Mouse (Mus musculus) neural tube, embryonic 11.5 days (tissue): ENCODE measurements around the gene Jph3. TPM values are rescaled to one million over a fixed set of nuclear protein-coding genes. Genes with fewer than 3 reads are reported as not detected.

Experiments
- ATAC-seq: fragments of 200-750 bp; cut with Nextera tagmentation; 2 replicates; pipeline ENCODE4 v1.8.0; 2017; ENCODE audit warnings: moderate number of reproducible peaks, mild to moderate bottlenecking, moderate TSS enrichment, moderate library complexity; ENCODE audit not compliant: insufficient read depth, low FRiP score, low TSS enrichment
- DNase-seq: peaks from one replicate; pipeline ENCODE4 v3.0.0-alpha.2; 2015; ENCODE audit warnings: low spot score
- H3K27ac ChIP-seq: fragments of 300-500 bp; sonication (generic); 2 replicates; pipeline ENCODE4 v1.5.1; 2014; ENCODE audit warnings: low read depth, mild to moderate bottlenecking, low read length
- H3K27me3 ChIP-seq: fragments of 300-500 bp; sonication (generic); 2 replicates; pipeline ENCODE4 v1.6.1; 2014; ENCODE audit warnings: mild to moderate bottlenecking, low read length, mixed read lengths; ENCODE audit not compliant: control insufficient read depth, insufficient read depth
- H3K36me3 ChIP-seq: fragments of 300-500 bp; sonication (generic); 2 replicates; pipeline ENCODE4 v1.6.1; 2014; ENCODE audit warnings: mild to moderate bottlenecking, low read length, moderate library complexity, mixed read lengths; ENCODE audit not compliant: control insufficient read depth, insufficient read depth
- H3K4me1 ChIP-seq: fragments of 300-500 bp; sonication (generic); 2 replicates; pipeline ENCODE4 v1.6.1; 2014; ENCODE audit warnings: low read length, mixed read lengths; ENCODE audit not compliant: control insufficient read depth, insufficient read depth
- H3K4me2 ChIP-seq: fragments of 300-500 bp; sonication (generic); 2 replicates; pipeline ENCODE4 v1.6.1; 2014; ENCODE audit warnings: low read depth, mild to moderate bottlenecking, moderate library complexity
- H3K4me3 ChIP-seq: fragments of 300-500 bp; sonication (generic); 2 replicates; pipeline ENCODE4 v1.5.1; 2014; ENCODE audit warnings: low read depth, low read length
- H3K9ac ChIP-seq: fragments of 300-500 bp; sonication (generic); 2 replicates; pipeline ENCODE4 v1.6.1; 2014; ENCODE audit warnings: mild to moderate bottlenecking, low read length
- H3K9me3 ChIP-seq: fragments of 300-500 bp; sonication (generic); 2 replicates; pipeline ENCODE4 v1.6.1; 2016; ENCODE audit warnings: low read length; ENCODE audit not compliant: control insufficient read depth
- WGBS: fragments of 180-500 bp; shearing (Covaris S2); extraction: QIAGEN DNeasy Blood & Tissue Kit; methylation state at CpG from one replicate; pipeline ENCODE4 v1.1.7; 2014; 5-methylcytosine and 5-hydroxymethylcytosine counted together
- polyA plus RNA-seq: library from polyadenylated mRNA; unstranded; fragments of >200 nt; fragmentation: Nextera tagmentation; extraction: Ambion mirVana; gene quantifications from 2 replicates; pipeline ENCODE4 v1.2.1, GENCODE M21; 2014

Gene Jph3
- polyA plus RNA-seq, 1 experiment from 2014 or later: 16.9 TPM

- Histone ChIP-seq H3K9me3 (no peaks in the 10 kb centered on the region), H3K9ac (no peak overlapping the region), H3K4me3 (no peak overlapping the region), H3K27ac (no peak overlapping the region), H3K4me1 (no peaks in the 10 kb centered on the region), H3K4me2 (no peak overlapping the region), H3K36me3 (no peaks in the 10 kb centered on the region; the same call in 1 of the 2 replicates), H3K27me3 (no peaks in the 10 kb centered on the region)
- DNase-seq (no peak), ATAC-seq (no peak)
- 91% methylated on average over 11 of the region's 11 CpGs for WGBS
Measured at GRCm38 (mm10) chr8:121821320-121821719, 91.9 kb downstream of the Jph3 start.

- no peaks in the 10 kb centered on the region for H3K4me1 ChIP-seq
- no peak for DNase-seq
- H3K36me3 ChIP-seq: no peaks in the 10 kb centered on the region; the same call in 1 of the 2 replicates
- no peaks in the 10 kb centered on the region for H3K27me3 ChIP-seq
- H3K9me3 ChIP-seq: no peaks in the 10 kb centered on the region
- no peak for ATAC-seq
- no peak overlapping the region for H3K4me2 ChIP-seq
- H3K9ac ChIP-seq: no peak overlapping the region
- H3K4me3 ChIP-seq: no peak overlapping the region
- no peak overlapping the region for H3K27ac ChIP-seq
- 92% methylated on average over 9 of the region's 9 CpGs for WGBS
Measured at GRCm38 (mm10) chr8:121821770-121822169, 92.3 kb downstream of the Jph3 start.

- Histone ChIP-seq H3K4me1 (peaks cover 4% of the 10 kb centered on the region; the same call in 1 of the 2 replicates), H3K9me3 (no peaks in the 10 kb centered on the region), H3K36me3 (no peaks in the 10 kb centered on the region), H3K4me3 (no peak overlapping the region), H3K4me2 (no peak overlapping the region), H3K9ac (no peak overlapping the region), H3K27ac (no peak overlapping the region), H3K27me3 (no peaks in the 10 kb centered on the region)
- WGBS: 96% methylated on average over 5 of the region's 5 CpGs
- ATAC-seq (no peak), DNase-seq (no peak)
Measured at GRCm38 (mm10) chr8:121827726-121828125, 98.3 kb downstream of the Jph3 start.

GRCm38 (mm10) chr8:121828376-121829023, 99.1 kb downstream of the Jph3 start:
- Histone ChIP-seq H3K4me1 (peaks cover 4% of the 10 kb centered on the region; the same call in 1 of the 2 replicates), H3K27me3 (no peaks in the 10 kb centered on the region), H3K4me2 (peak overlapping the region; percentile 54), H3K9me3 (no peaks in the 10 kb centered on the region), H3K4me3 (peak overlapping the region; percentile 96), H3K9ac (peak overlapping the region; percentile 80), H3K36me3 (no peaks in the 10 kb centered on the region), H3K27ac (no peak overlapping the region)
- ATAC-seq (no peak), DNase-seq (no peak)
- 35% methylated on average over 10 of the region's 10 CpGs for WGBS

- H3K9ac ChIP-seq: peak within 1 kb of the TSS; percentile 80
- under 1% methylated on average over 62 of the region's 68 CpGs for WGBS
- H3K36me3 ChIP-seq: no peaks in the 10 kb centered on the region
- H3K9me3 ChIP-seq: no peaks in the 10 kb centered on the region
- peaks cover 4% of the 10 kb centered on the region; the same call in 1 of the 2 replicates for H3K4me1 ChIP-seq
- DNase-seq (peak; percentile 91), ATAC-seq (peak; percentile 95)
- H3K4me2 ChIP-seq: peak within 1 kb of the TSS; percentile 54
- peak within 1 kb of the TSS; percentile 96 for H3K4me3 ChIP-seq
- no peak within 1 kb of the TSS for H3K27ac ChIP-seq
- H3K27me3 ChIP-seq: no peaks in the 10 kb centered on the region
Measured at GRCm38 (mm10) chr8:121829048-121829776, 99.8 kb downstream of the Jph3 start, which contains the start of gene Klhdc4. Klhdc4 (minus strand) TSS chr8:121829569.

- Histone ChIP-seq H3K4me3 (peak overlapping the region; percentile 96), H3K9me3 (no peaks in the 10 kb centered on the region), H3K27me3 (no peaks in the 10 kb centered on the region), H3K36me3 (no peaks in the 10 kb centered on the region), H3K4me2 (peak overlapping the region; percentile 54), H3K4me1 (peaks cover 4% of the 10 kb centered on the region; the same call in 1 of the 2 replicates), H3K27ac (no peak overlapping the region), H3K9ac (peak overlapping the region; percentile 80)
- DNase-seq (no peak), ATAC-seq (peak; percentile 53)
- 22% methylated on average over 18 of the region's 18 CpGs for WGBS
Measured at GRCm38 (mm10) chr8:121829777-121830362, 100.4 kb downstream of the Jph3 start.

- no peak overlapping the region for H3K9ac ChIP-seq
- no peaks in the 10 kb centered on the region for H3K27me3 ChIP-seq
- ATAC-seq (no peak), DNase-seq (no peak)
- H3K27ac ChIP-seq: no peak overlapping the region
- peaks cover 4% of the 10 kb centered on the region; the same call in 1 of the 2 replicates for H3K4me1 ChIP-seq
- 76% methylated on average over 2 of the region's 2 CpGs for WGBS
- H3K4me2 ChIP-seq: no peak overlapping the region
- H3K36me3 ChIP-seq: no peaks in the 10 kb centered on the region
- no peaks in the 10 kb centered on the region for H3K9me3 ChIP-seq
- H3K4me3 ChIP-seq: no peak overlapping the region
Measured at GRCm38 (mm10) chr8:121832061-121832460, 102.6 kb downstream of the Jph3 start.

GRCm38 (mm10) chr8:121832503-121832902, 103.1 kb downstream of the Jph3 start:
- Histone ChIP-seq H3K9ac (no peak overlapping the region), H3K27me3 (no peaks in the 10 kb centered on the region), H3K4me2 (no peak overlapping the region), H3K4me3 (no peak overlapping the region), H3K9me3 (no peaks in the 10 kb centered on the region), H3K4me1 (peaks cover 4% of the 10 kb centered on the region; the same call in 1 of the 2 replicates), H3K36me3 (no peaks in the 10 kb centered on the region), H3K27ac (no peak overlapping the region)
- 15% methylated on average over 6 of the region's 6 CpGs for WGBS
- peak; percentile 78 for DNase-seq
- ATAC-seq: no peak
